Mouse (Mus musculus) intestine, embryonic 14.5 days (tissue): ENCODE measurements at regions not wholly inside any gene's neighbourhood (a gene's known extent, or its start where the extent isn't known, plus 50 kb on each side); places are given as distances from the start of the nearest gene placed in this dataset.
A peak's percentile ranks its signal among the peaks of the same experiment; 100 is the strongest.
"Not testable (repeated sequence)": the region's sequence is repeated elsewhere in the genome, so short reads cannot be mapped to it uniquely, and the experiment has no call there.

Experiments
- ATAC-seq: fragments of 200-750 bp; cut with Nextera tagmentation; replicated peaks from 2 replicates; pipeline ENCODE4 v1.8.0; 2017; ENCODE audit warnings: low read depth, moderate number of reproducible peaks, moderate TSS enrichment, moderate library complexity; ENCODE audit not compliant: low FRiP score, low TSS enrichment
- DNase-seq: peaks from one replicate; pipeline ENCODE4 v3.0.0-alpha.2; 2018; ENCODE audit warnings: low spot score
- H3K27ac ChIP-seq: fragments of 300-500 bp; sonication (generic); 2 replicates; pipeline ENCODE4 v1.5.1; 2014; ENCODE audit warnings: low read depth, mild to moderate bottlenecking, control low read depth
- H3K27me3 ChIP-seq: fragments of 300-500 bp; sonication (generic); replicated peaks from 2 replicates; pipeline ENCODE4 v1.6.1; 2014; ENCODE audit warnings: low read length, control low read depth; ENCODE audit not compliant: control insufficient read depth, insufficient read depth
- H3K36me3 ChIP-seq: fragments of 300-500 bp; sonication (generic); 2 replicates; pipeline ENCODE4 v1.6.1; 2014; ENCODE audit warnings: low read length, control low read depth; ENCODE audit not compliant: control insufficient read depth, insufficient read depth
- H3K4me1 ChIP-seq: fragments of 300-500 bp; sonication (generic); replicated peaks from 2 replicates; pipeline ENCODE4 v1.6.1; 2014; ENCODE audit warnings: low read length, control low read depth, mixed read lengths; ENCODE audit not compliant: control insufficient read depth, insufficient read depth
- H3K4me2 ChIP-seq: fragments of 300-500 bp; sonication (generic); 2 replicates; pipeline ENCODE4 v1.6.1; 2014; ENCODE audit warnings: low read length
- H3K4me3 ChIP-seq: fragments of 300-500 bp; sonication (generic); 2 replicates; pipeline ENCODE4 v1.5.1; 2014; ENCODE audit warnings: low read depth, low read length, control low read depth, mixed read lengths
- H3K9ac ChIP-seq: fragments of 300-500 bp; sonication (generic); 2 replicates; pipeline ENCODE4 v1.6.1; 2014; ENCODE audit warnings: mild to moderate bottlenecking, low read length
- H3K9me3 ChIP-seq: fragments of 300-500 bp; sonication (generic); 2 replicates; pipeline ENCODE4 v1.6.1; 2016; ENCODE audit warnings: low read length, control low read depth; ENCODE audit not compliant: control insufficient read depth
- WGBS: fragments of 180-500 bp; shearing (Covaris S2); extraction: QIAGEN DNeasy Blood & Tissue Kit; methylation state at CpG from one replicate; pipeline ENCODE4 v1.1.7; 2014; 5-methylcytosine and 5-hydroxymethylcytosine counted together

- WGBS = 3% methylated on average over 17 of the region's 17 CpGs
- not testable (repeated sequence) for H3K36me3 ChIP-seq, DNase-seq, H3K9ac ChIP-seq, H3K9me3 ChIP-seq, H3K27me3 ChIP-seq, H3K27ac ChIP-seq, H3K4me1 ChIP-seq
- H3K4me2 ChIP-seq = peak overlapping the region; percentile 40
- peak; percentile 88 for ATAC-seq
- H3K4me3 ChIP-seq = 0 out of 2 replicates have a peak overlapping the region, but pooled peaks have one; percentile 16
These were observed 120.7 kb downstream of the Map1s start for GRCm38 (mm10) chr8:71026424-71026890.

GRCm38 (mm10) chr8:71028564-71028963, 122.8 kb downstream of the Map1s start:
- H3K27ac ChIP-seq, H3K9me3 ChIP-seq, H3K9ac ChIP-seq, H3K36me3 ChIP-seq, H3K4me3 ChIP-seq, DNase-seq, H3K27me3 ChIP-seq, H3K4me1 ChIP-seq, H3K4me2 ChIP-seq, ATAC-seq: not testable (repeated sequence)
- WGBS = 94% methylated on average over 2 of the region's 2 CpGs
